Mouse (Mus musculus) c-Kit-positive CD71-negative TER-119-negative erythroid progenitor cells, embryonic 14.5 days (primary cell): Measurements from ENCODE around the gene Asgr1.

Source experiments
- DNase-seq: peaks from one replicate; pipeline ENCODE4 v3.0.0-alpha.2; 2013; ENCODE audit warnings: low read depth

Gene Asgr1

DNA sequence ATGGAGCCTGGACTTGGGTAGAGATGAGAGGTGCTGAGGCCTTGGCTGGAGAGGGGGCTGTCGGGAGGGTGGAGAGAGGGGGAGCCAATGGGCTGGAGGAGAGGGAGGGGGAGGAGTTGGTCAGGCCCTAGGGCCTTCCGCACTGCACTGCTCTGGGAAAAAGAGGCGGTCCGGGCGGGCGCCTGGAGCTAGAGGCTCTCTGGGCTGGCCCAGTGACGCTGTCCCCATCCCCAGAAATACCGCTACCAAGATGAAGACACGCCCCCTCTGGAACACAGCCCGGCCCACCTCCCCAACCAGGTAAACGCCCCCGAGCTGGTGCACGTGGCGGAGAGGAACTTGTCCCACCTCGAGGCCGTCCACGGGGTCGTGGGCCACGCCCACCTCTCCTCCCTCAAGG, 27.2 kb upstream of the Asgr1 start:
- DNase-seq = no peak

DNA sequence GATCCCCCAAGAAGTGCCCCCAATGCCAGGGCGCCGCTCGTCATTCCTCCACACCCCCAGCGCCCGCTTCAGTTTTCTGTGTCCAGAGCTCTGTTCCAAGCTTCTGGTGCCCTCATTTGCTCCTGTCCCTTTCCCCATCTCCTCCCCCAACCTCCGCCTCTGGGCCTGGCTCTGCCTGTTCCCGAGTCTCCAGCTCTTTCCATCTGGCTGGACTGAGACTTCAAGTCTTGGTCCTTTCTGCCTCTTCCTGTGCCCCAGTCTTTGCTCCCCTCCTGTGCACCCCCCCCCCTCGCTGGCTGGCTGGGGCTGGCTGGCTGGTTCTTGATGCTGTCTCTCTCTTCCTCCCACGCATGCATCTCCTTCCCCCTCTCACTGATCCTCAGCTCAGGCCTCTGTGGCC, 26.5 kb upstream of the Asgr1 start:
- no peak for DNase-seq

DNA sequence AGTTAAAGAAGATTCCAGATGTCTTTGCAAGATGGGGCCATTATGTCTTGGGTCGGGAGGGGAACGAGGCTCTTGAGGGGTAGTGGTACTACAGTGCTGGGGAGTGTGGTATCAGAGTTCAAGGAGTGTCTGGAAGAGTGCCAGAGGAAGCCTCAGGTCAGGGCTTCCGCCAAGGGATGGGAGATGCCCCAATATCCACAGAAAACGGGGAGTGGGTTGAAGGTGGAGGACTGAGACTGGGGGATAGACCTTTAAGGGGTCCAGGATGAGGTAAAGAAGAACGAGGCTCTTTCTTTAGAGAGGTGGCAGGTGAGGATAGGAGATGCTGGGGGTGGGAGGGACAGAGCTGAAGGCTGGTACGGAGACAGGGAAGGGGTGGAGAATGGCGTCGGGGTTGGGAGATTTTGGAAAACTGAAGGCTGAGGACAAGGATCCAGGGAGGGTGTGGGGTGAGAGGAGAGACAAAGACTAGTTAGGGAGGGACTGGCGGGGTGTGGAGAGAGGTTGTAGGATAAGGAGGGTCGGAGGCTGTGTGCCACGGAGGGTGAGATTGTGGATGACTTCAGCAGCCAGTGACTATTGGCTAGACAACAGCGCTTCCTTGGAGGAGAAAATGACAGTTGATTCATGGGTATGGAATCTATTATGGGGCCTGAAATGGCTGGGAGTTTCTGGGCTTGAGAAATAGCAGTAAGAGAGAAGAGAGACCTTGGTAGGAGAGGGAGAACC, 25.3 kb upstream of the Asgr1 start:
- DNase-seq = no peak

DNA sequence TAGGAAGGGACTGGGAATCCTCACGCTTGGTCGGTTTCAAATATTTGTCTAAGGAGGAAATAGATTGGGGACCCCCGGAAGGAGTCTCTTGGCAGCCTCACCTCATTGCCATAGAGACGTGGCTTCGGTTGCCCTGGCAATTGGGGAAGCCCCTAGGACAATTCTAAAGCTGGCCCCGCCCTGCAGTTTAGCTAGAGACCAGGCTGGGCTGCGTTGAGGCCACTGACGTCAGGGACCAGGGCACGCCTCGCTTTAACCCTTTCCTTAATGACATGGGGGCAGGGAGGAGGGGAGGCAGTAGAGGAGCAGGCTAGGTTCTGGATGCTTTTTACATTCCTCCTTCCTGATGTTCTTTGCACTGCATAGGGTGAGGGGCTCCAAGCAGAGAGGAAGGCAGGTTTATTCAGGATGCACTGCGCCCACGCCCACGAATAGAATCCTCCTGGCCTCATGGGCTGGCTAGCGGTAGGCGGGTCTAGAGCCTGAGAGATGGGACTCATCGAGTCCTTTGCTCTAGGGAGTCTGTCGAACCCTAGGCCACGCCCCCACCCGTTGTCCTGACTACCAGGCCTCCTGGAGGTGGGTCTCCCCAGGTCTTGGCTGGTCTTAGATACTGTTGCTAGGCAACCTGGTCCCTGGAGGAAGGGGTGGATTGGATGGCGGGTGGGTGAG, 24.6 kb upstream of the Asgr1 start:
- DNase-seq = peak; percentile 72

DNA sequence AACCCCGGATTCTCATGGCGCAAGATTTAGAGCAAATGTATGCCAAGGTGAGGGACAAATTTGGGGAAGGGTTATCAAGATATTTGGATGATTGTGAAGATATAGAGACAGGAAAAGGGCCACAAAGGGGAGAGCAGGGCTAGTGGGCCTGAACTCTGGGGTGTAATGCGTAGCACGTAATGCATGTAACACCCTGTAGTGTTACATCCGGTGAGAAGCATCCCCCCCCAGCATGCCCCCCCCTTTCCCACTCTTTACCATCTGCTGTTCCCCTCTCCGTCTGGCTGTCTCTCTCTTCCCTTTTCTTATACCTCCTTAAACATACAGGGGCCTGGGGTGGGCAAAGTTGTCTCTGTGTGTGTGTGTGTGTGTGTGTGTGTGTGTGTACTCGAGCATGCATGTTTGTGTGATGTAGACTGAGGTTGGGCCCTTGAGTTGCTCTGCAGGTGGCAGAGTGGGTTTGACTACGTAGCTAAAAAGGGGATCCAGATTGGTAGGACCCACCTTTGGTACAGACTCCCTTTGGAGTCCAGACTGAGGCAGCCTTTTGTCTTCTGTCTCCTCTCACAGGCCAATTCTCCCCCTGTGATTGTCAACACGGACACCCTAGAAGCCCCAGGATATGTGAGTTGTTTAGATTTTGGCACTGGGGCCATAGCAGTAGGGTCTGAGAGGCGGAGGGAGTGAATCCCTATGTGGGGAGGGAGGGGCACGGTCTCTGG, 23.9 kb upstream of the Asgr1 start:
- DNase-seq = no peak

DNA sequence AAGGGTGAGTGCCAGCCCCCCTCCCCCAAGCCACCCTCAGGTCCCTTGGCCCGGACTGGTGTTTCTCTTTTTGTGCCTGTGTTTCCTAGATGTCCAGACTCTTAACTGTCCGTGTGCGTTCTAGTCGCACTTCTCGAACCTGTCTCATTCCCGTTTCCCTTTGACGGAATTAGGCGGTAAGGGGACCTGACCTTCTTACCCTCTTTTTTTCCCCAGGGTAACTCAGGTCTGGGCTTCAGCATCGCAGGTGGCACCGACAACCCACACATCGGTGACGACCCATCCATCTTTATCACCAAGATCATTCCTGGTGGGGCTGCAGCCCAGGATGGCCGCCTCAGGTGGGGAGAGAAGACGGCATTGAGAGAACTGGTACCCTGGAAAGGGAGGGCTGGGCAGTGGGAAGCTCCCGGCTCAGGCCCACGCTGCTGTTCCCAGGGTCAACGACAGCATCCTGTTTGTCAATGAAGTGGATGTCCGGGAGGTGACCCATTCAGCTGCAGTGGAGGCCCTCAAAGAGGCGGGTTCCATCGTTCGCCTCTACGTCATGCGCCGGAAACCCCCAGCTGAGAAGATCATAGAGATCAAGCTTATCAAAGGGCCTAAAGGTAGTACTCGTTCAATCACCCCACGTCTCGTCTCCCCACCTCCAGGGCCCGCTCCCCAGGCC, 23.1 kb upstream of the Asgr1 start:
- no peak for DNase-seq

DNA sequence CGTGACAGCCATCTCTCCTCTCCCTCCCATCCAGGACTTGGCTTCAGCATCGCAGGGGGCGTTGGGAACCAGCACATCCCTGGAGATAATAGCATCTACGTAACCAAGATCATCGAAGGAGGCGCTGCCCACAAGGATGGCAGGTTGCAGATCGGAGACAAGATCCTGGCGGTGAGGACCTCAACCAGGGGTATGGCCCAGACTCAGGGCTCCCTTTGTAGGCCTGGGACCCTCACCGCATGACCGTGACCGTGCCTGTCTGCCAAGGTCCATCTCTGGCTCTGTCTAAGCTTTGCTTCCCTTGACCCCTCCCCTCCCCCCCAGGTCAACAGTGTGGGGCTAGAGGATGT, 22.6 kb upstream of the Asgr1 start:
- no peak for DNase-seq

DNA sequence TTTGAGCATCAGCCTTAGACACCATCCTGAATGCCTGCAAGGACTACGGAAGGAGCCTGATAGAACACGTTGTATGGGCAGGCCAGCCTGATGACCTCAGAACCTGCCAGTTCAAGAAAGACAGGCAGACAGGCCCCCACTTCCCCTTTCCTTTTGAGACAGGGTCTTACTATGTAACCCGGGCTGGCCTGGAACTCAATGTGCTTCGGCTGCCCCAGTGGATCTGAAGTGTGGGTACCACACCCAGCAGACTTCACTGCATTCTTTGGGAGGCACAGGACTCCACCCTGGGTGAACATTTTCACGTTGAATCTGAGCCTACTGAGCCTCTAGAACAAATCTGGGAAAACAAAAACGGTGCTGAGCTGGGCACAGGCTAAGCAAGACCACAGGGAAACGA, 15.7 kb upstream of the Asgr1 start:
- DNase-seq = no peak

DNA sequence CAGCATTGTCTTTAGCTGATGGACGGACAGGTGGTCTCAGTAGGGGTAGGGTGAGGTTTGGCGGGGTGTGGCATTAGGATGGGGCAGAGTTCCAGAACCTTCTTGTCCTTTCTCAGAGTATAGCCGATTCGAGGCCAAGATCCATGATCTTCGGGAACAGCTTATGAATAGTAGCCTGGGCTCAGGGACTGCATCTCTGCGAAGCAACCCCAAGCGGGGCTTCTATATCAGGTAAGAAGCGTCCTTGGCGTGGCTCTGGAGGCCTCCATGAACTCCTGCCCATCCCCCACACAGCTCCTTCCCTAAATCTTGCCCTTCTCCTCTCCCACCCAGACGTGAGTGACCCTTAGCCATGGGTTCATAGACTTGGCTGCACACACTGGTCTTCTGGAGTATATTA, 14.3 kb upstream of the Asgr1 start:
- no peak for DNase-seq

DNA sequence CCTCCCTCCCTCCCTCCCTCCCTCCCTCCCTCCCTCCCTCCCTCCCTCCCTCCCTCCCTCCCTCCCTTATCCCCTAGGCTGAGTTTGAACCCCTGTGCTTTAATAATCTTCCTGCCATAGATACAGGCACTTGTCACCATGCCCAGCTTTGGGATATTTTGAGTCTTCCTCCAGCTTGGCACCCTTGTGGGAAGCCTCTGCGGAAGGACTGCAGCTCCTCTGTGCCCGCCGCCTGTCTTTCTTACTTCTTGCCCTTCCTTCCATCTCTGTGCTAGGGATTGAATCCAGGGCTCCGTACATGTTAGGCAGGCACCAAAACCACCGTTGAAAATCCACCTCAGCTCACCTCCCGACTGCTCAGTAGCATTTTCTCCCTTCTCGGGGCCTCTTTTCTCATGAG, 13.7 kb upstream of the Asgr1 start:
- DNase-seq = no peak

DNA sequence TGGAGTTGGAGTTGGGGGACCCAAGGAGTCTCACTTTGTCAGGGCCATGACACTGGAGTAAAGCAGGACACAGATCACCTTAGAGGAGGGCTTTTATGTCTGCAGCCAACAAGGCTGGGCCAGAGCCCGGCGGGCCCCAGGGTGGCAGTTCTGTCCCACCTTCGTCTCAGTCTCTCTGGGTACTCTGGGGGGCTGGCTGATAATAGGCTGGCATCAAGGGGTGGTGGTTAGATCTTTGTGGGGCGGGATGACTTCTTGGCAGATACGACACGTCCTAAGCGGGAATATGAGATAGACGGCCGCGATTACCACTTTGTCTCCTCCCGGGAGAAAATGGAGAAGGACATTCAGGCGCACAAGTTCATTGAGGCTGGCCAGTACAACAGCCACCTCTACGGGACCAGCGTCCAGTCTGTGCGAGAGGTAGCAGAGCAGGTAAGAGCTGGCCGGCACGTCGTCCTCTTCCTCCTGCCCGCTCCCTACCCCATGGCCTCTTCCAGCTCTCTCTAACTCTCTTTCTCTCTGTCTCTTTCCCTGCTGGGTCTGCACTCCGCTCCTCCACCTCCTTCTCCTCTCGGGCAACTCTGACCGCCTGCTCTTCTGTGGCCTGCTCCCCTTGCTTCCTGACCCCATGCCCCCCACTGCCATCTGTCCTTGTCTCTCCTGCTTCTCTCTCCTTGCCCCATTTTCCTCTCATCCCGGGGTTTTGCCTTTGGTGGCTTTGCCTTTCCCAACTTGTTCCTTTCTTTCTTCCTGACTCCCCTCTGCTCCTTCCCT, 11.4 kb upstream of the Asgr1 start:
- no peak for DNase-seq

DNA sequence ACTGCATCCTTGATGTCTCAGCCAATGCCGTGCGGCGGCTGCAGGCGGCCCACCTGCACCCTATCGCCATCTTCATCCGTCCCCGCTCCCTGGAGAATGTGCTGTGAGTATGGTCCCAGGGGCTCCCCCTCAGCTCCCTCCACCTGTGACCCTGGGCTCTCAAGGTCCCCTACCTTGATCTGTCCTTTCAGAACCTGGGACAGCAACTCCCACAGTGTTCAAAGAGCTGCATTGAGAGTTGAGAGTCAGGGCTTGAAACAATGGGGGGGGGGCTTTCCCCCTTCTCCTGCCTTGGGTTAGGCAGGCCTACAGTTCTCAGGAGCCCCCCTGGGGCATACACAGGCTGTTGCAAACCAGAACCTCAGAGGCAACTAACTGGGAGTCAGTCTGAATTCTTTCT, 10.2 kb upstream of the Asgr1 start:
- no peak for DNase-seq

DNA sequence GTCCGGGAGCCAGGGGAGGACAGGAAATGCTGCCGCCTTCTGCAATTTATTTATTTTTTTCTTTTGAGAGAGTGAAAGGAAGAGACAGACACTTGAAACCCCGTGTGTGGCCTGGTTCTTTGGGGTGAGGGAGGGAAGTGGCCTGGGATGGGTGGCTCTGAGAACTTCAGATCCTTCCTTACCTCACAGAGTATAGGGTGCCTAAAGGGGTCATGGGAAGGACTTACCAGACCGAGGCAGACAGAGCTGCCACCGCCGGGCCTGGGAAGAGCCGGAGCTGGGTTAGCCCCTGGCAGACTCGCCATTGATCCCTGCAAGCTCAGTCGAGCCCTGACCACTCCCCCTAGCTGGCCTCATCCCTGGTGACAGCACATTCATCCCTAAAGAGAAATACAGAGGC, 8.4 kb upstream of the Asgr1 start:
- DNase-seq = no peak

DNA sequence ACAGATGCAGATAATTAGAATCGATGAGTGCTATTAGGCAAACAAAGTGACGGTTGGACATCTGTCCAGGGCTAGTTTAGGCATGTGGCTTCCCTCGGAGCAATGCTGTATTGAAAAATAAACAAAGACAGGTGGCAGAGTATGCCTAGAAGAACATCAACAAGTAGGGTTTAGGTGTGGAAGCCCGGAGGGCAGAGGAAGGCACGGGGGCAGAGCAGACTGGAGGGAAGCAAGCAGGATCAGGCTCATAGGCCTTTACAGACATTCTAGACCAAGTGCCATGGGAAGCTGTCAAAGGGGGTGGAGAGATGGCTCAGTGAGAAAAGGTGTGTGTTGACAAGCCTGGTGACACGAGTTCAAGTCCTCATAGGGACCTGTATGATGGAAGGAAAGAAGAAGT, 4.5 kb upstream of the Asgr1 start:
- DNase-seq = no peak

DNA sequence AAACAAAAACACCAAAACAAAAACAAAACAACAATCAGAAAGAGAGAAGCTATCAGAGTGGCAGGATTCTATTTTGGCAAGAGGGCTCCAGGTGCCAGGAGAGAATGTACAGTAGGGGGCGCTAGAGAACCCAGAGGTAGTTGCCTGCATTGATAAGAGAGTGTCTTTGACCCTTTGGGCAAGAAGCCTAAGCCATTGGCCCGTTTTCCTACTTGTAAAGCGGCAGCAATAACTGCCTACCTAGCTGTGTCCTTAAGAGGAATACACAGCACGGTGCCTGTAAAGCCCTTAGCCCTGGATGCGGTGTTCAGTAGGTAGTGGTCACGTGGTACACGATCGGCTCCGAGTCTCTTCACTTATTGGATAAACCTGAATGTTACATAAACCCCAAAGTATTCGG, 4.1 kb upstream of the Asgr1 start:
- no peak for DNase-seq

DNA sequence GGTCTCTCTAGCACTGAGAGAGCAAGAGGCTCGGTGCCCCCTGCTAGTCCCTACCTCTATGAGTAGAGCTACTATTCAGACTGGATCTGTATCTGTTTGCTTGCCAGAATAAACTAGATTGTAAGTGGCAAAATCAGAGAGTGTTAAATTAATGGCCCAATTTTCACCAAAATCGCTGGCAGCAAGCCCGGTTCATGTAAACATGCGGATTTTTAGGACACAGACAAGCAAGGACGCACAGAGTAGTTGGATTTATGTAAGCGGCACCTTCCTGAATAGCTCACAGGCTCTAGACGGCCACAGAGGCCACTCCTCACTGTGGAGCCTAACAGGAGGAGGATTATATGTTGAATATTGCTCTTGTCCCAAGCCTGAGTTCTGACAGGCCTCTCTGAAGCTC, 729 bp upstream of the Asgr1 start:
- no peak for DNase-seq

DNA sequence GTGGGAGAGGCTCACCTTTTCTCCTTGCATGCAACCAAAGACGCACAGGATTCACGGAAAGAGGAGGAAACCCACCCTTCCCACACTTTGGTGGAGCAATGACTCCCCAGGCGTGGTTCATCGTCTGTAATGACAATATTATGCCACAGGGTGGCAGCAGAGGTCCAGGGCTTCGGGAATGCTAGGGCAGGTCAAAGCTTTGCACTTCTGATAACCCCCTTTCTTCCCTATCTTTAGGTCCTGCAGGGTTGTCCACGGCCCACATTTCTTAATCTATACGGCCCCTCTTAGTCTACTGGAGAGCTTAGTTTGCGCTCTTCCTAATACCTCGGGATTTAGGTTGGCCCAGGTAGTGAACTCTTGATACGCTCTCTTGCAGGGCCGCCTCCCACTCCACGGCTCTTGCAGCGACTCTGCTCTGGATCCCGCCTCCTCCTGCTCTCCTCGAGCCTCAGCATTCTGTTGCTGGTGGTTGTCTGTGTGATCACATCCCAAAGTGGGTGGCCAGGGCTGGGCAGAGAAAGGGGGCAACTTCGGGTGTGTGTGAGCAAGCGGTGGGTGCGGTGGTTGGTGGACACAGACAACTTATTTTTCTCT, 1.8 kb downstream of the Asgr1 start:
- DNase-seq = peak; percentile 73

DNA sequence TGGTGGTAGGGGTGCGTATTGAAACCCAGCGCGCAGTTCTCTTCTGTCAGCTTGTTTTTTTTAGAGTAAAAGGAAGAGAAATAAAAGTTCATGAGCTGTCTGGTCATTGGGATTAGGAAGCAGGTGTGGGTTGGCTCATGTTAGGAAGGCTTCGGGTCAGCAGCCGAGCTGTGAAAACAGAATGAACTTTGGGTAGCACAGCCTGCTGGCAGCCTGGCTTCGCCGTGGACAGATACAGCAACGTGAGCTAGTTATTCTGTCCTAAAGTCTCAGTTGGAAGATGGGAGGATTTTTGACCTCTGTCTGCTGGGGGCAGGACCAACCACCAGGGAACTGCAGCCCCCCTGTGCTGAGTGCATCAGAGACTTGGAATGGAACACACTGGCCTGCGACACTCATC, 3.9 kb downstream of the Asgr1 start:
- DNase-seq = no peak

DNA sequence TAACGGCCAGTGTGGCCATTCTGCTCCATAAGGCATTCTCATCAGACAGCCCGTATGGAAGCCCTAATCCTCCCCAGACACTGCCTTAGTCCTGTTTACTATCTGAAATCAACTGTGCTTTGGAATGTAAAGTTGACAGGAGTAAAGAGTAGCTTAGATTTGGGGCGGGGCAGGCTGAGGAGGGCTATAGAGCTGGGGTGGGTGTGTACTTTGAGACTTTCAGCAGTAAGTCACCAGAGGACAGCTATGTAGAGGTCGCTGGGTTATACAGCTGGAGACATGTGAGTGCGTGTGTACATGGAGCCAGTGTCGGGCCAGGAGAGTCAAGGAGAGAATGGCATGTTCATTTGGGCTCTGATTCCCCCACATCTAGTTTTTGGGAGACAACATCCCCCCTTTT, 6.0 kb downstream of the Asgr1 start:
- DNase-seq = no peak

DNA sequence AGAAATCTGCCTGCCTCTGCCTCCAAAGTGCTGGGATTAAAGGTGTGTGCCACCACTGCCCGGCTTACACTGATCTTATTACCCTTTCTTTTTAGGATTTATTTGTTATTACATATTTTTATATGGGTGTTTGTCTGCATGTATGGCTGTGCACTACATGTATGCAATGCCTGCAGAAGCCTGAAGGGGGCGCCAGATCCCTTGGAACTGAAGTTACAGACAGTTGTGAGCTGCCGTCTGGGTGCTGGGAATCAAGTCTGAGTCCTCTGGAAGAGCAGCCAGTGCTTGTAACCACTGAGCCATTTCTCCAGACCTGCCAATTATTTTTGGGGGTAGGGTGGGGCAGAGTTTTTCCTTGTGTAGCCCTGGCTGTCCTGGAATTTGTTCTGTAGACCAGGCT, 9.2 kb downstream of the Asgr1 start:
- DNase-seq = no peak

DNA sequence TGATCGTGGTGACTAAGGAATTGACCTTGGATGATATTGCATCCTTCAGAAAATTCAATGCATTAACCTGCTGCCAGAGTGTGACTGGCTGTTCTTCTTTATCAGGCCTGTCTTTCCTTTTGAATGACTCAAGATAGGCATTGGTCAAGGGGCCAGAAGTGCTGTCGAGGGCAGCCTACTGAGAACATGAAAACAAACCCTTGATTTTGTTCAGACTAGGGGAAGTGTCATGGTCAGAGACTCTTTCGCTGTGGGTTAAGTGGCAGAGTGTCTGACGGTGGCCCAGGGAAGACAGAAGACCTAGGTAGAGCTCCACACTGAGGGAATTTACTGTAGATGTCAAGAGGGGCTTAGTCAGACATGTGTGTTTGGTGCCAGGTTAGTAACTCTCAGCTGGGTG, 12.8 kb downstream of the Asgr1 start:
- no peak for DNase-seq

DNA sequence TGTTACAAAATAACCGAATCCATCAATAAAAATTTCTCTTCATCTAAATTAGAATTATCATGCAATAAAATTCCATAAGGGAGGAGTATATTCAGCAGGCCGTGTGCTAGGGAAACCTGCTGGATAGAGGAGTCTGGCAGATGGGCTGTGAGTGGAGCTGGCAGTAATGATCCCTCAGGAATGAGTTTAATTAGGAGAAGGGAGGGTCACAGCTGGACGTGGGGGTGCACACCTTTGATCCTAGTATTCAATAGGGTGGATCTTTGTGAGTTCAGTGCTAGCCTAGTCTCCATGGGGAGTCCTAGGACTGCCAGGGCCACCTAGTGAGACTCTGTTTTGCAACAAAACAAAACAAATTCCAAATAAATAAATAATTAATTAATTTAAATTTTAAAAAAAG, 14.4 kb downstream of the Asgr1 start:
- no peak for DNase-seq
